Mouse (Mus musculus) hindbrain, embryonic 14.5 days (tissue): ENCODE data around the gene Ccdc73. TPM values are rescaled to one million over a fixed set of nuclear protein-coding genes. Genes with fewer than 3 reads are reported as not detected.

Experiments used
- ATAC-seq: fragments of 200-750 bp; cut with Nextera tagmentation; 2 replicates; pipeline ENCODE4 v1.8.0; 2017; ENCODE audit warnings: moderate number of reproducible peaks, mild to moderate bottlenecking, moderate TSS enrichment, moderate library complexity; ENCODE audit not compliant: low FRiP score
- DNase-seq: peaks from one replicate; pipeline ENCODE4 v3.0.0-alpha.2; 2015; ENCODE audit warnings: low spot score
- H3K27ac ChIP-seq: fragments of 300-500 bp; sonication (generic); 2 replicates; pipeline ENCODE4 v1.5.1; 2014; ENCODE audit warnings: mild to moderate bottlenecking, moderate library complexity
- H3K27me3 ChIP-seq: fragments of 300-500 bp; sonication (generic); 2 replicates; pipeline ENCODE4 v1.6.1; 2014; ENCODE audit warnings: mild to moderate bottlenecking, low read length, mixed read lengths; ENCODE audit not compliant: control insufficient read depth, insufficient read depth
- H3K36me3 ChIP-seq: fragments of 300-500 bp; sonication (generic); replicated peaks from 2 replicates; pipeline ENCODE4 v1.6.1; 2014; ENCODE audit not compliant: control insufficient read depth, insufficient read depth
- H3K4me1 ChIP-seq: fragments of 300-500 bp; sonication (generic); replicated peaks from 2 replicates; pipeline ENCODE4 v1.6.1; 2014; ENCODE audit warnings: antibody characterized with exemption, low read length, mixed read lengths; ENCODE audit not compliant: control insufficient read depth, insufficient read depth
- H3K4me2 ChIP-seq: fragments of 300-500 bp; sonication (generic); replicated peaks from 2 replicates; pipeline ENCODE4 v1.6.1; 2014; ENCODE audit warnings: mild to moderate bottlenecking, moderate library complexity
- H3K4me3 ChIP-seq: fragments of 300-500 bp; sonication (generic); replicated peaks from 2 replicates; pipeline ENCODE4 v1.5.1; 2014; ENCODE audit warnings: mild to moderate bottlenecking, low read length
- H3K9ac ChIP-seq: fragments of 300-500 bp; sonication (generic); 2 replicates; pipeline ENCODE4 v1.6.1; 2014
- H3K9me3 ChIP-seq: fragments of 300-500 bp; sonication (generic); 2 replicates; pipeline ENCODE4 v1.6.1; 2016; ENCODE audit warnings: low read length; ENCODE audit not compliant: control insufficient read depth
- WGBS: fragments of 180-500 bp; shearing (Covaris S2); extraction: QIAGEN DNeasy Blood & Tissue Kit; methylation state at CpG from one replicate; pipeline ENCODE4 v1.1.7; 2014; 5-methylcytosine and 5-hydroxymethylcytosine counted together
- polyA plus RNA-seq: library from polyadenylated mRNA; unstranded; fragments of >200 nt; fragmentation: Nextera tagmentation; extraction: Ambion mirVana; gene quantifications from 2 replicates; pipeline ENCODE4 v1.2.1, GENCODE M21; 2014

Gene Ccdc73
- polyA plus RNA-seq, 1 experiment from 2014 or later: 7.6 TPM

DNA sequence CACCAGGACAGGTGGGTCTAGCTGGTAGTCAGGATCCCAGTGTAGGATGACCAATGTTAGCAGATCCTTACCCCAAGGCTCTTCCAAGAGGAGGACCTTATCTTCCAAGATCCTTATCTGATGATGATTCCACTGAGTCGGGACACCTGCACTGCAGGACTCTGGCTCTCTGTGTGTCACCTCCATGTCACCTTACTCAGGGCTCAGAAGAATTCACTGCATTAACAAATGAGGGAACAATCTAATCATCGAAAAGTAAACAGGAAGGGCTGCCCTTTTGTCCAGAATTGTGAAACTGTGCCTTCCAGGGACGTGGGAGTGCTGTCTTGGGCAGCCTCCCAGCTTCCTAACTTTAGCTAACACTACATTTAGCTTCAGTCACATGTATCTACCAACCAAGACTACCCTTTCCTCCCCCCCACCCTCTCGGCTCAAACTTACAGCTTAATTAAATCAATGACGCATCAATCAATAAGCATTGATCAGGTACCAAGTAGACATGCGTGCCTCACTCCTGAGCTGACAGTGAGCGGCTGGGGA lies 191.0 kb downstream of the Ccdc73 start:
- Histone ChIP-seq H3K9ac (no peak overlapping the region), H3K4me3 (no peak overlapping the region), H3K9me3 (no peaks in the 10 kb centered on the region), H3K27me3 (no peaks in the 10 kb centered on the region), H3K27ac (no peak overlapping the region), H3K4me2 (no peak overlapping the region), H3K36me3 (no peaks in the 10 kb centered on the region), H3K4me1 (no peaks in the 10 kb centered on the region)
- 78% methylated on average over 7 of the region's 7 CpGs for WGBS
- no peak for DNase-seq
- ATAC-seq: no peak

DNA sequence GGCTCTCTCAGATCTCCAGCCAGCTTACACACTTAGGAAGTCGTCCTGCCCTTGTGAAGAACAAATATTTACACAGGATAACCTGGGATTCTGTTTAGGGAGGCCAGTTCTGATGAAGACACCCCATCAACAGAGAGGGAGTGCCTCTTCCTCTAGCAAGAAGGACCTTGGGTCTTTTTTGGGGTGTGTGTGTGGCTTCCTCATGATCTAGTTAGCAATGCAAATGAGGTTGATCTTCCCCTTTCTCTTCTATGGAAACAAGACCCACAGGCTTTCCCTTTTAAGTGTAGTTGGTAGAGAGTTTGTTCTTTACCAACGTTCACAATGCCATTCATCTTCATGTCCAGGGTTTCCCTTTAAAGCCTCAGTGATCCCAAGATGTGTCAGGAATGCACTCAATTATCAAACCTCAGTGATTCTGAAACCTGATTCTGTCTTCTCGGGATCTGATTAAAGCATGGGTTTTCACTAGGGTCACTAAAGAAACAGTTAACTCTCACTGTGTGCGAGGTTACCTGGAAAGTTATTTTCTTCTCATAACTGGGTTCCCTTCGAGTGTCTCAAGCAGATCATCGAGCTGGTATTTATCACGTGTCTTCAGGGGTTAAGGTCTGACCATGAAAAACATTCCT lies 195.3 kb downstream of the Ccdc73 start:
- ATAC-seq (no peak), DNase-seq (no peak)
- no peak overlapping the region for H3K4me3 ChIP-seq
- no peak overlapping the region for H3K4me2 ChIP-seq
- no peaks in the 10 kb centered on the region for H3K9me3 ChIP-seq
- H3K36me3 ChIP-seq: no peaks in the 10 kb centered on the region
- no peak overlapping the region for H3K27ac ChIP-seq
- H3K9ac ChIP-seq: no peak overlapping the region
- no peaks in the 10 kb centered on the region for H3K27me3 ChIP-seq
- no peaks in the 10 kb centered on the region for H3K4me1 ChIP-seq
- 54% methylated on average over 7 of the region's 7 CpGs for WGBS

Other genes starting within 250 kb of the Ccdc73 start
- gene Tcp11l1, start 155.6 kb upstream of the Ccdc73 start, polyA plus RNA-seq: 50.8 and 71.0 TPM in 2 replicates
- gene Pin1rt1, start 151.4 kb upstream of the Ccdc73 start, polyA plus RNA-seq: 0.35 TPM in 1 of 2 replicates, not detected in the other
- 1.6 TPM in 2 replicates for gene Depdc7, start 124.9 kb upstream of the Ccdc73 start, polyA plus RNA-seq
- 11.1 and 11.3 TPM in 2 replicates for gene Qser1, start 51.0 kb upstream of the Ccdc73 start, polyA plus RNA-seq
- 0.53 and 0.94 TPM in 2 replicates for gene Prrg4, start 17.9 kb upstream of the Ccdc73 start, polyA plus RNA-seq
- 190 and 199 TPM in 2 replicates for gene Eif3m, start 149.3 kb downstream of the Ccdc73 start, polyA plus RNA-seq
- gene Gm11060, start 224.2 kb downstream of the Ccdc73 start, polyA plus RNA-seq: not detected in 2 replicates